8 mouse cellular contexts compared by ENCODE assay signal in genomic region chr2:92388891-92389641, GRCm38 (mm10). TPM values are rescaled to one million over a fixed set of nuclear protein-coding genes. Genes with fewer than 3 reads are reported as not detected.
A peak's percentile ranks its signal among the peaks of the same experiment; 100 is the strongest.
DNase-seq lines count a peak whose midpoint lies in the region; TF ChIP-seq lines count a peak whose summit lies in the region.

No protein-coding gene starts in this region.

- H3K36me3 ChIP-seq in ES-E14 (ENCODE audit: control insufficient read depth, insufficient read depth, low read length, poor library complexity, severe bottlenecking): peaks cover 20% of the 10 kb centered on the region; the same call in 1 of the 2 replicates

- H3K4me3 ChIP-seq in ES-E14 (ENCODE audit: insufficient read depth in 1 of 2, low read depth in 1 of 2, low read length in 2 of 2, poor library complexity in 1 of 2, severe bottlenecking in 1 of 2): peak overlapping the region; percentile 10 to 76
- peak overlapping the region; percentile 93 for H3K4me3 ChIP-seq in layer of hippocampus, adult 2 months

- TF ChIP-seq CTCF in layer of hippocampus, adult 2 months (conservative IDR thresholded peaks at IDR 0.05): peak; percentile 17; the same call in 1 of the 2 replicates

- no peaks in the 10 kb centered on the region for H3K9me3 ChIP-seq in ES-E14 (ENCODE audit: control insufficient read depth, insufficient read depth, low read depth, low read length)

- peak; percentile 95 for DNase-seq in ES-E14 (ENCODE audit: low read depth, low spot score)
- peak; percentile 84 to 93 for DNase-seq in cerebellum, adult 18-20 months
- peak; percentile 96 for DNase-seq in forelimb bud, embryonic 11.5 days (ENCODE audit: low read depth, low spot score)
- peak; percentile 85 for DNase-seq in heart, postnatal 4 days
- DNase-seq in layer of hippocampus, adult 2 months (ENCODE audit: low spot score in 2 of 2): peak; percentile 89 to 97
- peak; percentile 83 to 88 for DNase-seq in lung, adult 18-20 months
- DNase-seq in ovary, postnatal 14 days (ENCODE audit: low spot score): peak; percentile 81
- DNase-seq in thymus, postnatal 4 days: peak; percentile 71

- in situ Hi-C loops in ES-E14 (cut with MboI; ENCODE audit: low sequenced_read_pairs in 2 of 2, unreplicated experiment in 2 of 2): no loop called here

- H3K9ac ChIP-seq in ES-E14 (ENCODE audit: insufficient read depth, low read depth, low read length, poor library complexity, severe bottlenecking): peak overlapping the region; percentile 63

- peak overlapping the region; percentile 66; the same call in 1 of the 2 replicates for H3K27ac ChIP-seq in ES-E14 (ENCODE audit: insufficient read depth, low read depth, low read length, poor library complexity, severe bottlenecking)
- peak overlapping the region; percentile 96 for H3K27ac ChIP-seq in layer of hippocampus, adult 2 months

- H3K4me1 ChIP-seq in ES-E14 (ENCODE audit: control insufficient read depth in 2 of 2, insufficient read depth in 2 of 2, low read length in 2 of 2, poor library complexity in 1 of 2): peaks cover 2 to 14% of the 10 kb centered on the region in 2 experiments; a peak in 1 of 4 replicates

TF ChIP-seq in ES-E14, 5 proteins besides CTCF, POLR2A, EP300 and RAD21:
- TF ChIP-seq MAFK (IDR thresholded peaks at IDR 0.05; ENCODE audit: insufficient read depth, low read depth, low read length): no peak
- TF ChIP-seq HCFC1 (IDR thresholded peaks at IDR 0.05; ENCODE audit: borderline replicate concordance, insufficient read depth, low read length): 0 out of 2 replicates have a peak, but pooled peaks have one; percentile 48

RNA-seq across cellular contexts. Expression of gene 1700029I15Rik, which starts 6.7 kb away (rescaled TPM):
- 1.3 and 1.6 TPM in 2 replicates for total RNA-seq in ES-E14 (2012; rRNA removed)
- total RNA-seq in heart, postnatal 4 days (2021): 1 to 10 TPM; 1.2 to 1.7 TPM
- 1 to 10 TPM; 4.5 to 5.0 TPM for total RNA-seq in layer of hippocampus, adult 2 months (2021)

RNA-seq across cellular contexts. Expression of gene Mapk8ip1, which starts 12.0 kb away (rescaled TPM):
- total RNA-seq in ES-E14 (2012; rRNA removed): 10.1 and 11.6 TPM in 2 replicates
- total RNA-seq in heart, postnatal 4 days (2021): 1 to 10 TPM; 7.9 to 8.1 TPM
- 100 to 1,000 TPM; 338 to 354 TPM for total RNA-seq in layer of hippocampus, adult 2 months (2021)

RNA-seq across cellular contexts. Expression of gene Large2, which starts 14.4 kb away (rescaled TPM):
- total RNA-seq in ES-E14 (2012; rRNA removed): 10.3 and 17.5 TPM in 2 replicates
- under 1 TPM; 0.29 to 0.70 TPM for total RNA-seq in heart, postnatal 4 days (2021)
- total RNA-seq in layer of hippocampus, adult 2 months (2021): 1 to 10 TPM in 1 of 2 experiments, under 1 TPM in 1; 0.98 to 1.1 TPM

RNA-seq across cellular contexts. Expression of gene Pex16, which starts 14.6 kb away (rescaled TPM):
- 21.1 and 30.0 TPM in 2 replicates for total RNA-seq in ES-E14 (2012; rRNA removed)
- 10 to 100 TPM; 20.8 to 22.2 TPM for total RNA-seq in heart, postnatal 4 days (2021)
- 10 to 100 TPM; 34.9 to 36.1 TPM for total RNA-seq in layer of hippocampus, adult 2 months (2021)

RNA-seq across cellular contexts. Expression of gene Cry2, which starts 44.8 kb away (rescaled TPM):
- total RNA-seq in ES-E14 (2012; rRNA removed): 11.7 and 19.3 TPM in 2 replicates
- total RNA-seq in heart, postnatal 4 days (2021): 10 to 100 TPM; 28.5 TPM
- 100 to 1,000 TPM; 105 to 108 TPM for total RNA-seq in layer of hippocampus, adult 2 months (2021)

Comparison
In these comparisons a context has a peak if more than half of its experiments do, and no peak if none do; other contexts are left out.
1. Peak in every context shown above with its lines: DNase-seq, H3K4me3 ChIP-seq and H3K27ac ChIP-seq.
2. RNA of gene Mapk8ip1, which starts 12.0 kb away (total RNA-seq): 338 to 354 TPM in layer of hippocampus, adult 2 months; 10.1 to 11.6 TPM in ES-E14 and 7.9 to 8.1 TPM in heart, postnatal 4 days; every median in the first group is over 10 times any median in the second.